Mouse (Mus musculus): Measurements from ENCODE around the gene Gm9049.
"Not testable (repeated sequence)": the region's sequence is repeated elsewhere in the genome, so short reads cannot be mapped to it uniquely, and the experiment has no call there.

The Gm9049 gene

DNA sequence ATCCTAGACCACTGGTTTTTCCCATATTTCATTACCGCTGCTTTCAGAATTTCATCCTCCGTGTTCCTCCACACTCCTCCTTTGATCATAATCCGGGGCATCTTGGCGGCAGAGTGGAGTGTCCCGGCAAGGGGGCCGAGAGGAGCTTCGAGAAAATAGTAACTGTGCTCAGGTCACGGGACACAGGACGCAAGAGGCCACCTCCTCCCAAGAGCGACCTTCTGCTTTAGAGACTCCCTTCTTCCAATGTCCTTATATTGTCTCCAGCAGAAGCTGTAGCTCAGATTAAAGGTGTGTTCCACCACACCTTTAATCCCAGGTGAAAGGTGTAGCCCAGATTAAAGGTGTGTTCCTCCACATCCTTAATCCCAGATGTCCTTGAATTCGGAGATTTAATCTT, at the start of gene Gm9049:
Gene Gm9049 (minus strand): TSS at position 101 of the 400 bp plus-strand sequence.
- not testable (repeated sequence) for DNase-seq (ENCODE audit: low spot score in 2 of 2)

DNA sequence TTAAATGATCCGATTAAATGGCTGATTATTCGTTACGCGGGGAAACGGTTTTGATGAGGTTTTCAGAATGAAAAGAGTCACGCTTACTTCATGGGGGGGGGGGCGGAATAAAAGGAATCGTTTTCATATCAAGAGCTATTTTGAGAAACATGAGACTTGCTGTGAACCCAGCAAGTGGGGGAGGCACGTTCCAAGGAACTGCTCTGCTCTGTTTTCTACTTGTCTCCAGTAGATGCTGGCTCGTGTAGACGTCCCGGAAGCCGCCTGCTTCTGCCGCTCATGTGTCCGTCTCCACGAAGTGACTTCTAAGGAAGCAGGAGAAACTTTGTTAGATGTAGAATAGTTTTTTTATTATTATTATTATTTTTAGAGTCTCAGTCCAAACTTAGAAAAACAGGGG, 46.0 kb upstream of the Gm9049 start:
- peak in 1 of 2 experiments; percentile 3 for DNase-seq (ENCODE audit: low spot score in 2 of 2)

DNA sequence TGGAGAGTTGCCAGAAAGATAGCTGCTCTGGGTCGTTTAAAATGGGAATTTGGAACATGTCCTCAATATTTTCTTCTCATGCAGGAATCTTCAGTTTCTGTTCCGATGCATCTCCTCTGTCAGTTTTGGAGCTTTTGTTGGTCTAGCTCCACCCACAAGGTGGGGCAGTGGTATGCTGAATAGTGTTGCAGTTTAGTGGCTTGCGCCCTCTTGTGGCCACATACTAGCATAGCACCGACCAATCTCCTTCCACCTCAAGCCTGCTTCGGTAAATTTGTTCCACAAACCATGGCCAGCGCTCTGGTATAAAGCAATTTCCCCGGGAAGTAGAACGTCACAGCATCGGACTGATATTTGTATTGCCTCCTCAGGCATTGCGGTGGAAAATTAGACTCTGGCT, 16.5 kb upstream of the Gm9049 start:
- DNase-seq (ENCODE audit: low spot score in 2 of 2): peak; percentile 66 to 69

DNA sequence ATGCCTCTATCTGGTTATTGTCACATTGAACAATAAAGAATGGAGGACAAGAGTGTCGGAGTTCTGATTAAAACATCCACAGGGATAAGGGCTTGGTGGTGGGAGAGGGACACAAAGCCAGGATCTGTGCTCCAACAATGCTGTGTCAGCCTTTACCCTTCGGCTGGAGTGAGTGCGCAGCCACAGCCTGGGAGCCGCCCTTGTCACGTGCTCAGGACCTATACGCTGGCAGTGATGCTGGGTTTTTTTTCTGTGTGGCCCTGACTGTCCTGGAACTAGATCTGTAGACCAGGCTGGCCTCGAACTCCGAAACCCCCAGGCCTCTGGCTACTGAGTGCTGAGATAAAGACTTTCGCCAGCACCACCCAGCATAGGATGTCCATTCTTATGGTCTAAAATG, 15.6 kb upstream of the Gm9049 start:
- no peak for DNase-seq (ENCODE audit: low spot score in 2 of 2)

DNA sequence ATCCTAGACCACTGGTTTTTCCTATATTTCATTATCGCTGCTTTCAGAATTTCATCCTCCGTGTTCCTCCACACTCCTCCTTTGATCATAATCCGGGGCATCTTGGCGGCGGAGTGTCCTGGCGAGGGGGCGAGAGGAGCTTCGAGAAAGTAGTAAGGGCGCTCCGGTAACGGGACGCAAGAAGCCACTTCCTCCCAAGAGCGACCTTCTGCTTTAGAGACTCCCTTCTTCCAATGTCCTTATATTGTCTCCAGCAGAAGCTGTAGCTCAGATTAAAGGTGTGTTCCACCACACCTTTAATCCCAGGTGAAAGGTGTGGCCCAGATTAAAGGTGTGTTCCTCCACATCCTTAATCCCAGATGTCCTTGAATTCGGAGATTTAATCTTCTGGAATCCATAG, 5.3 kb downstream of the Gm9049 start, which contains the start of gene Gm9048:
Gene Gm9048 (minus strand): TSS at position 101 of the 400 bp plus-strand sequence.
- not testable (repeated sequence) for DNase-seq (ENCODE audit: low spot score in 2 of 2)

DNA sequence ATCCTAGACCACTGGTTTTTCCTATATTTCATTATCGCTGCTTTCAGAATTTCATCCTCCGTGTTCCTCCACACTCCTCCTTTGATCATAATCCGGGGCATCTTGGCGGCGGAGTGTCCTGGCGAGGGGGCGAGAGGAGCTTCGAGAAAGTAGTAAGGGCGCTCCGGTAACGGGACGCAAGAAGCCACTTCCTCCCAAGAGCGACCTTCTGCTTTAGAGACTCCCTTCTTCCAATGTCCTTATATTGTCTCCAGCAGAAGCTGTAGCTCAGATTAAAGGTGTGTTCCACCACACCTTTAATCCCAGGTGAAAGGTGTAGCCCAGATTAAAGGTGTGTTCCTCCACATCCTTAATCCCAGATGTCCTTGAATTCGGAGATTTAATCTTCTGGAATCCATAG, 10.8 kb downstream of the Gm9049 start, which contains the start of gene Gm9046:
Gene Gm9046 (minus strand): TSS at position 101 of the 400 bp plus-strand sequence.
- not testable (repeated sequence) for DNase-seq (ENCODE audit: low spot score in 2 of 2)

DNA sequence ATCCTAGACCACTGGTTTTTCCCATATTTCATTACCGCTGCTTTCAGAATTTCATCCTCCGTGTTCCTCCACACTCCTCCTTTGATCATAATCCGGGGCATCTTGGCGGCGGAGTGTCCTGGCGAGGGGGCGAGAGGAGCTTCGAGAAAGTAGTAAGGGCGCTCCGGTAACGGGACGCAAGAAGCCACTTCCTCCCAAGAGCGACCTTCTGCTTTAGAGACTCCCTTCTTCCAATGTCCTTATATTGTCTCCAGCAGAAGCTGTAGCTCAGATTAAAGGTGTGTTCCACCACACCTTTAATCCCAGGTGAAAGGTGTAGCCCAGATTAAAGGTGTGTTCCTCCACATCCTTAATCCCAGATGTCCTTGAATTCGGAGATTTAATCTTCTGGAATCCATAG, 16.2 kb downstream of the Gm9049 start, which contains the start of gene Gm9045:
Gene Gm9045 (minus strand): TSS at position 101 of the 400 bp plus-strand sequence.
- DNase-seq (ENCODE audit: low spot score in 2 of 2): not testable (repeated sequence)

DNA sequence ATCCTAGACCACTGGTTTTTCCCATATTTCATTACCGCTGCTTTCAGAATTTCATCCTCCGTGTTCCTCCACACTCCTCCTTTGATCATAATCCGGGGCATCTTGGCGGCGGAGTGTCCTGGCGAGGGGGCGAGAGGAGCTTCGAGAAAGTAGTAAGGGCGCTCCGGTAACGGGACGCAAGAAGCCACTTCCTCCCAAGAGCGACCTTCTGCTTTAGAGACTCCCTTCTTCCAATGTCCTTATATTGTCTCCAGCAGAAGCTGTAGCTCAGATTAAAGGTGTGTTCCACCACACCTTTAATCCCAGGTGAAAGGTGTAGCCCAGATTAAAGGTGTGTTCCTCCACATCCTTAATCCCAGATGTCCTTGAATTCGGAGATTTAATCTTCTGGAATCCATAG, 21.6 kb downstream of the Gm9049 start, which contains the start of gene Gm9044:
Gene Gm9044 (minus strand): TSS at position 101 of the 400 bp plus-strand sequence.
- DNase-seq (ENCODE audit: low spot score in 2 of 2): not testable (repeated sequence)

DNA sequence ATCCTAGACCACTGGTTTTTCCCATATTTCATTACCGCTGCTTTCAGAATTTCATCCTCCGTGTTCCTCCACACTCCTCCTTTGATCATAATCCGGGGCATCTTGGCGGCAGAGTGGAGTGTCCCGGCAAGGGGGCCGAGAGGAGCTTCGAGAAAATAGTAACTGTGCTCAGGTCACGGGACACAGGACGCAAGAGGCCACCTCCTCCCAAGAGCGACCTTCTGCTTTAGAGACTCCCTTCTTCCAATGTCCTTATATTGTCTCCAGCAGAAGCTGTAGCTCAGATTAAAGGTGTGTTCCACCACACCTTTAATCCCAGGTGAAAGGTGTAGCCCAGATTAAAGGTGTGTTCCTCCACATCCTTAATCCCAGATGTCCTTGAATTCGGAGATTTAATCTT, 27.0 kb downstream of the Gm9049 start, which contains the start of gene Gm9040:
Gene Gm9040 (minus strand): TSS at position 101 of the 400 bp plus-strand sequence.
- DNase-seq (ENCODE audit: low spot score in 2 of 2): not testable (repeated sequence)

DNA sequence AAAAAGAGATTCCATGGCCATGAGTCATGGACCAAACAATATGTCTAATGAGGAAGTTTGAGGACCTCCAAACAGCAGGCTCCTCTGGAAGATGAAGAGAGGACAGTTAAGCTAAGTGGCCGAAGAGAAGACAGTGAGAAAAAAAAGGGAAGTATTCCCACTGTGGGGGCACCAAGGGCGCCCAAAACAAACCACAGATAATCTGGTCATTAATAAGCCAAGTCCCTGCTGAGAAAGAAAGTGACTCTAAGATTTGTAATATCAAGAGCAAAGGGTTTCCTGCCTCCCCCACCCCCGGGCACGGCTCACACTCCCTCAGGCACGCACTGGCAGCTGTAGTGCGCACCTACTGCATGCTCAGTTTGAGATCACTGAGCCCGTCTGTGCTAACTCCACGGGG, 34.9 kb downstream of the Gm9049 start:
- DNase-seq (ENCODE audit: low spot score in 2 of 2): no peak

DNA sequence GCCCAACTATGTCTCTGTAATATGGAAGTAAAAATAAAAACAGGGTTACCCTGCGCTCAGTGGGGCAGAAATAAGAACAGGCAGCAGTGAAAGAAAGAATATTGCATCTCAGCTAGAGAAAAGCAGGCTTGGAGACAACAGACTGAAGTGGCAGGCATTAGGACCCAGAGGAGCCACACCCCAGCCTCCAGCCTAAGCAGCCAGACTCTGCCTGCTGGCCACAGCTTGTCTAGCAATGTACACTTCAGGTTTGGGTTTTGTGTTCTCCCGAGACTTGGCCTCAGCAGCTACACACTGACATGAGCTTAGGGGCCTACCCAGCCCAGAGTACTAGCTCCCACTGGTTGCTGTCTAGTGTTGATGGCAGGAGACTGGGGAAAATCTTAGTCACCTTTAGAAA, 51.8 kb downstream of the Gm9049 start:
- DNase-seq (ENCODE audit: low spot score in 2 of 2): not testable (repeated sequence)

Measured in right cerebral cortex, postnatal 36 days (tissue).